Mouse (Mus musculus) gastrocnemius, postnatal 36 days (tissue): ENCODE data around the gene Cand2. TPM values are rescaled to one million over a fixed set of nuclear protein-coding genes. Genes with fewer than 3 reads are reported as not detected.
"Not testable (repeated sequence)": the region's sequence is repeated elsewhere in the genome, so short reads cannot be mapped to it uniquely, and the experiment has no call there.

Experiments
- DNase-seq, 2 experiments: peaks; one replicate each; pipeline ENCODE4 v3.0.0; 2022
- intact Hi-C: fragments of 180-260 bp; cut with DNase I; formaldehyde crosslinking; loops from one replicate; pipeline ENCODE4 v1.15.1; 2025
- total RNA-seq, 2 experiments: library from RNA; stranded (reverse); gene quantifications; 2 replicates each; pipeline ENCODE4 v1.2.3; 2021

Cand2 gene
- total RNA-seq, 2 experiments from 2014 or later, result 66.8 to 71.3 TPM

DNA sequence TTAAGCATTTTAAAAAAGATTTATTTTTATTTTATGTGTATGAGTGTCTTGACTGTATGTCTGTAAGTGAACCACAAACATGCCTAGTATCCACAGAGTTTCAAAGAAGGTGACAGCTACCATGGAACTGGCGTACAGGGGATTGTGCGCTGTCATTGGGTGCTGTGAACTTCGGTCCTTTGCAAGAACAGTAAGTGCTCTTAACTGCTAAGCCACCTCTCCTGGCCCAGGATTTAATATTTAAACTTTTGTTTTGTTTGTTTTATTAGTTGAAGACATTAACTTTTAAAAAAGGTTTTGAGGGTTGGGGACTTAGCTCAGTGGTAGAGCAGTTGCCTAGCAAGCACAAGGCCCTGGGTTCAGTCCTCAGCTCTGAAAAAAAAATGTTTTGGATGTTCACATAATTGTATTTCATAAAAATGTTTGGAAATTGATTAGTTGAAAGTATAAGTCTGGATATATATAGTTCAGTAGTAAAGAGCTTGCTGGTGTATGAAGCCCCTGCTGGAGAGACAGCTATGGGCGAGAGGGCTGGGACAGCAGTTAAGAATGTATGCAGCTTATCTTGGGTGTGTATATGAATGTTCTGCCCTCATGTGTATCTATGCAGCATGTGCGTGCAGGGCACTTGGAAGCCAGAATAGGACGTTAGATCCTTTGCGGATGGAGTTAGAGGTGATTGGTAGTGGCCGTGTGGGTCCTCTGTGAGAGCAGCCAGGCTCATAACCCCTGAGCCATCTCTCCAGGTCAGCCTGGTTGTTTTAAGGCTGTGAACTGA, 47.1 kb downstream of the Cand2 start:
- DNase-seq, result no peak
- intact Hi-C loops, result no loop called here

DNA sequence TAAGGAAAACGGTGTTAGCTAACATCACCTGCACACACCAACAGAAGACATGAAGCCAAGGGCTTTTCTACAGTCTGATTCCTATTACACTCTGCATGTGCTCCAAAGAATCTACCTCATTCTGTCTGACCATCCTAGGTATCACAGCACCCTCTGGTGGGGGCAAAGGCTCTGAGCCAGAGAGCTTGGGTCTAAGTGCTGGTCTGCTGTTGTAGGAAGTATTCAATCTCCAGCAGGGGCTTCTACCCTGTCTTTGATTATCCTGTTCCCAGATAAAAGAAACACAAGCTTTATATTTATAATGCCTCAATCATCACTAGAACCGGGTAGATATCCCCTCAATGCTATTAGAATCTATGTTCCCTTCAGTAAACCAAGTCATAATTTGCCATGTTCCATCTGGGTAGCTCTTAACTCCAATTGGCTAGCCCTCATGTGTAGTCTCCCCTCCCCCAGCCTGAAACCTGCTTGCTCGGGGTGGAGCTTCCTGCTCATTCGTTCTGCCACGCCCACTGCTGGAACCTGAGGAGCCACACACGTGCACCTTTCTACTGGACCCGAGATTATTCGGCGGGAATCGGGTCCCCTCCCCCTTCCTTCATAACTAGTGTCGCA, 49.6 kb downstream of the Cand2 start:
- DNase-seq, intact Hi-C loops: not testable (repeated sequence)

DNA sequence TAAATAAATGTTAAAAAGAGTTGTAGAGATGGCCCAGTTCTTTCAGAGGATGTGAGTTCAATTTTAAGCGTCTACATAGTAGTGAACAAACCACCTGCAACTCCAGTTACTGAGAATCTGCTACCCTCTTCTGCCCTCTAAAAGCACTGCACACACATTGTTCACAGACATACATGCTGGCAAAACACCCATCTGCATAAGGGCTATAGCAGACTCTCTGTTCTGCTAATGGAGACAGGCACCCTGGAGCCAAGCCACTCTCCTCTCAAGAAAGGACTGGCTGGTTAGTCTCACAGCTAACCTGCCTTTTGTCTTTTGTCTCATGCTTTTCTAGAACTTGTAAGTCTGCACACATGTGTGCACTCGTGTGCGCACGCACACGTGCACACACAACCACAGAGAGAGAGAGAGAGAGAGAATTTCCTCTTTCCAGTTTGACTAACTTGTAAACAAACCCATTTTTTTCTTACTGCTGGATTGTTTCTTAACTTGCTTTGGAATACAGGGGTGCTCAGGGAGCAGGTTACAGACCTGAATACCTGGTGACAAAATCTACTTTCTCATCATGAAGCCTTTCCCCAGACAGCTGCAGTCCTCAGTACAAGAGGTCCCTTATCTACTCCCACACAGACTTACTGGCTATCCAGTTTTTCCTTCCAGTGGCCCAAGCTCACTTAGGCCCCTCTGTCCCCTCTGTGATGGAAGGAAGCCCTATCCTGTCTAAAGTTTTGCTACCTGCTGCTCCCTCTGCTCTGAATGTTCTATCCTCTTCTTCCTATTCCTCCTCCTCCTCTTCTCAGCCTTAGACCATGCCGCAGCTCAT, 56.7 kb downstream of the Cand2 start:
- intact Hi-C loops, result no loop called here
- DNase-seq, result no peak

DNA sequence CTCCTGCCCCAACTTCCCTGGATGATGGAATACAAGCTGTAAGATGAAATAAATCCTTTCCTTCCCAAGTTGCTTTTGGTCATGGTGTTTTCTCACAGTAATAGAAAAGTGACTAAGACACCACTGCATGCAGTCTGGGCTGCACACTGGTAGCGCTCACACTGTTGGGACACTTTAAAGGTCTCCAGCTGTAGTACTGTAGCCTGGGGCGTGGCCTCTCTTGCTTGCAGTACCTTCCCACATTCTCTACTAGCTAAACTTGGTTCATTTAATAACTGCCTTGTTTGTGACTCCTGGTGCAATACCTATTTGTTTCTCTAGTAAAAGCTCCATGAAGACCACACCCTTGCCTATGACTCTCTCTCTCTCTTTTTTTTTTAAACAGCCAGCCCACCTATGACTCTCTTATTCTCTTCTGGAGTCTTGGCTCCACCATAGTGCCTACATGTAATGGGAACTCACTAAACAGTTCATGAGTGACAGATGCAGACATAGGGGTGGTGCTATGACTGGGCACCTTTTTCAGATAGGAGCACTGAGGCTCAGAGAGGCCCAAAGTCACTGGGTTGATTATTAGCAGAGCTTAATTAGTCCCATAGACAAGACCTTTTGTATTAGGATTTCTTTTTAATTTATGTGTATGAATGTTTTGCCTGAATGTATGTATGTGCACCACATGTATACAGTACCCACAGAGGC, 58.0 kb downstream of the Cand2 start:
- intact Hi-C loops, result no loop called here

DNA sequence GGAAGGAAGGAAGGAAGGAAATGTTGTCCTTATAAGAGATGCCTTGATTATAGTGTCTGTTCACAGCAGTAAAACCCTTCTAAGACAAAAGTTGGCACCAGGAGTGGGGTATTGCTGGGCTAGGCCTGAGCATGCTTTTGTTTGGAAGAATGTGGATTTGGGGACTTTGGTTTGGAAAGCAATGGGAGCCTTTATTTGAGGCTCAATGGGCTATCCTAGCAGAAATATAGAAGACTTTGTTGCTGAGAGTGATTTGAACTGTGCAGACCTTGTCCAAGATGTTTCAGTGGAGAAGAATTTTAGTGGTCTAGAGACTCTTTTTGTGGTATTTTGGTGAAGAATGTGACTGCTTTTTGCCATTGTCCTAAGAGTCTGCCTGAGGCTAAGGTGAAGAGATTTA, 59.5 kb downstream of the Cand2 start:
- intact Hi-C loops, result no loop called here
- DNase-seq, result no peak

More for the DNA sequence above, 58.0 kb downstream of the Cand2 start:
- no peak for DNase-seq

DNA sequence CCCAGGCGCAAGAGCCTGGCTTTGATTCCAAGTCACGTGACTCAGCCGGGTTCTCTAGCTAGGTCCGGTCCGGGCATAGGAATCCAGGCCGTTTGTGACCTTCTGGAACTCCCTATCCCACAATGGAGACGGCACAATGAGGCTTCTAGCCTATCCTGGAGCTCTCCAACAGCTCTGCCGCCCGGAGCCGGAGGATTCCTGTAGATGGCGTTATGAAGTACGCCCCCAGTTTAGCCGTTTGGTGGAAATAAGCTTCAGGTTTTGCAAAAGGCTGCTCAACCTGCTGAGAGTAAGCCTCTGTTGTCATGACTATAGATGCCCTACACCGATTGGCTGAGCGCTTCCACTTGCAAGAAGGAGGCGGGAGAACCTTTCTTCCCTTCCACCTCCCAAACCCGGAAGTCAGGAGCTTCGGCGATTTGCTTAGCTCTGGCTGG, 63.8 kb downstream of the Cand2 start, which contains the start of gene Efcab12:
Efcab12 (minus strand) TSS at position 252 of the 437 bp plus-strand sequence.
- intact Hi-C loops, result no loop called here
- DNase-seq, result peak in 1 of 2 experiments; percentile 39

DNA sequence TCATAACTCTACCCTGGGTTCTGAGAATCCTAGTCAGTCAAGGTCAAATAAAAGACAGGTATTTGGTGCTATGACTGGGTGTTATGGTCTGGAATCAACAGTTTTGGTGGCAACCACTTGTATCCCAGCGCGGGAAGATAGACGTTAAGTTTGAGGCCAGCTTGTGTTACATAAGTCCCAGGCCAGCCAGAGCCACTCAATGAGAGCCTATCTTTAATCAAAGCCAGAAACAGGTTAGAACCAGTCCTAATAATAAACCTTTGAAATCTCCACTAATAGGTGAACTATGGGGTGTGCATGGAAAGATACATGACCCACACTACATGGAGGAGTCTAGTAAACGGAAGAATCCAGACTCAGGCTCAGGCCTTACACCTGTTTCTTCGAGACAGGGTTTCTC, 64.4 kb downstream of the Cand2 start:
- no peak for DNase-seq
- intact Hi-C loops, result no loop called here

DNA sequence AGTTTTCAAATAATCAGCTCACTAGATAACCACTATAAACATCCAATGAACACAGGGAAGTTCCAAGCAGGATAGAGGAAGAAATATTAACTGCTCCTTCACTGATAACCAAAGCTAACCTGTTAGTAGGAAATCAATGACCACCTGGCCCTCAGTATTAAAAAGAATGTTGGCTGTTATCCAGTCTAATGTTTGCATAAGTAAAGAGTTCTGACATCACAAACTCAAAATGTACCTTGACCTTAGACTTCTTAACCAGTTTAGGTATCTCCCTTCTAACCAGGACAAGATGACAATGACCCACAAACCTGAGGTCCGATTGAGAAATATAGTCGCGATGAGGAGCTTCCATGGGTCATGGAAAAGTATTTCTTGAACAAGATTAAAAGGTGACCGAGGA, 70.7 kb downstream of the Cand2 start:
- no peak for DNase-seq
- intact Hi-C loops, result loop anchor here (5.0 to 10.0 kb wide), 2 partner anchors 162 to 280 kb away; no protein-coding TSS in a partner anchor

DNA sequence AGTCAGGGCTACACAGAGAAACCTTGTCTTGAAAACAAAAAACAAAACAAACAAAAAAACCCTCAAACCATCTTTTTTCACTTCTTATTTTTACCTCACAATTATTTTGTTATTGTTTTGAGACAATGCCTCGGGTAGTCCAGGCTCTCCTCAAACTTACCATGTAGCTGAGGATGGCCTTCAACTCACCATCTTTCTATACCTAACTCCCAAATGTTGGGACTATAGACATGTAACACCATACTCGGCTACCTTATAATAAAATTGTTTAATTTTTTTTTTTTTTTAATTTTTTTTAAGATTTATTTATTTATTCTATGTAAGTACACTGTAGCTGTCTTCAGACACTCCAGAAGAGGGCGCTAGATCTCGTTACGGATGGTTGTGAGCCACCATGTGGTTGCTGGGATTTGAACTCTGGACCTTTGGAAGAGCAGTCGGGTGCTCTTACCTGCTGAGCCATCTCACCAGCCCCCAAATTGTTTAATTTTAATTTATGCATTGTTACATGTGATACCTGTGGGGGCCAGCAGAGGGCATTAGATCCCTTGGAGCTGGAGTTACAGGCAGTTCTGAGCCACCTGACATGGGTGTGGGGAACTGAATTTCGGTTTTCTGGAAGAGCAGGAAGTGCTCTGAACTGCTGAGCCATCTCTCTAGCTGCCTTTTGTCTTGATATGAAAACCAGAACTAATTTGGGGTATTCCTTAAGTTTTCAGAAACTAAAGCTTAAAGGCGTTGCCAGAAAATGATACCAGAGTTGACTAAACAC, 72.5 kb downstream of the Cand2 start:
- intact Hi-C loops, result loop anchor here (5.0 to 10.0 kb wide), 2 partner anchors 160 to 278 kb away; no protein-coding TSS in a partner anchor
- peak; percentile 33 to 35 for DNase-seq

DNA sequence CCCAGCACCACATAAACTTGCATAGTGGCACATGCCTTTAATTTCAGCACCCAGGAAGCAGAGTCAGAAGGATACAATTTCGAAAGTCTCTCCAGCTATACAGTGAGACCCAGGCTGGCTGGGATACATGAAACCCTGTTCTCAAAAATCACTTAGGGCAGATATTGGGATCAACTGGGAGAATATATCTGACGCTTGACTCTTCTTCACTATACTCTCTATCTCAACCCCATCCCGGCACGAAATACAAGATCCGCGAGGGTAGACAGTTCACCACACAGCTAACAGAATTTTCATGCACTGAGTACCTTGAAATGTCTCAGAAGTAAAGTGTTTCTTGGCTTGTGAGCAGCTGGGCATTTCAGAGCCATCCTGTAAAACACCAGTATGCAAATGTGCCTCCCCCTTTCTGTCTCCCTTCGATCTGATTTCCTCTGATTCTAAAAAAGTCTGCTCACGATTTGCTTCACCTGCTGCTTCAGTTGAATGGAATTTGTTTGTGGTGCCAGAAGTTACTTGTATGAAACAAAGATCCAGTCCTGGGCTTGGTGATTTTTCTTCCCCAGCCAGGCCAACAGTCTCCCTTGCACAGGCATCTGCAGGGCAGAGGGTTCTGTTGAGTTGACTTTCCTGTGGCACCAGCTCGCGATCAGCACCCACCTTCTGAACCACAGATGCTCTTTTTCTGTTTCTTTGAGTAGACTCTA, 74.4 kb downstream of the Cand2 start:
- DNase-seq, result no peak
- intact Hi-C loops, result loop anchor here (5.0 to 10.0 kb wide), 2 partner anchors 159 to 276 kb away; no protein-coding TSS in a partner anchor

DNA sequence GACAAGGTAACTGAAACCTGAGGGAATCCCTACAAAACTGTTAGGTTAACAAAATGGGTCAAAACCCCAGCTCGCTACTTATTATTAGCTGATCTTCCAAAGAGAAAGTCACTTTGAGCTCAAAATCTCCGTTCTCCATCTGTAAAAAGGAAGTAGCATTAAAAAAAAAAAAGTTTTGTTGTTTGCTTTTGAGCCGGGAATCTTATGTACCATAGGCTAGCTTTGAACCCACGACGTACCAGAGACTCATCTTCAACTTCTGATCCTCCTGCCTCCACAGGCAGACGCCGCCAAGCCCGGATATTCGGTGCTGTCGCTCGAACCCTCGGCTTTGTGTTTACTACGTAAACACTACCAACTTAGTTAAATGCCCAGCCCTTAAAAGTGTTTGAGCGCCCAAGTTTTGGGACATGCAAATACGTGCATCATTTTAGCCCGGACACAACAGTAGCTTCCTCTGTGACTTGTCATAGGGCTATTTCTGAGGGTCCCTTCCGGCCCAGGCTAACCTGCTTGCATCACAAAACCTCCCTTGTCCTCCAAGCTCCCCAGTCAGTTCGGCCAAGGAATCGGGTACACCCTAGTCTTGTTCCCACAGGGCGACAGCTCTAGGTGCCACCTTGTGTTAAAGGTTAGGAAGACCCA, 78.2 kb downstream of the Cand2 start:
- no peak for DNase-seq
- intact Hi-C loops, result loop anchor here (5.0 kb wide), 1 partner anchor 45 kb away; no protein-coding TSS in a partner anchor

DNA sequence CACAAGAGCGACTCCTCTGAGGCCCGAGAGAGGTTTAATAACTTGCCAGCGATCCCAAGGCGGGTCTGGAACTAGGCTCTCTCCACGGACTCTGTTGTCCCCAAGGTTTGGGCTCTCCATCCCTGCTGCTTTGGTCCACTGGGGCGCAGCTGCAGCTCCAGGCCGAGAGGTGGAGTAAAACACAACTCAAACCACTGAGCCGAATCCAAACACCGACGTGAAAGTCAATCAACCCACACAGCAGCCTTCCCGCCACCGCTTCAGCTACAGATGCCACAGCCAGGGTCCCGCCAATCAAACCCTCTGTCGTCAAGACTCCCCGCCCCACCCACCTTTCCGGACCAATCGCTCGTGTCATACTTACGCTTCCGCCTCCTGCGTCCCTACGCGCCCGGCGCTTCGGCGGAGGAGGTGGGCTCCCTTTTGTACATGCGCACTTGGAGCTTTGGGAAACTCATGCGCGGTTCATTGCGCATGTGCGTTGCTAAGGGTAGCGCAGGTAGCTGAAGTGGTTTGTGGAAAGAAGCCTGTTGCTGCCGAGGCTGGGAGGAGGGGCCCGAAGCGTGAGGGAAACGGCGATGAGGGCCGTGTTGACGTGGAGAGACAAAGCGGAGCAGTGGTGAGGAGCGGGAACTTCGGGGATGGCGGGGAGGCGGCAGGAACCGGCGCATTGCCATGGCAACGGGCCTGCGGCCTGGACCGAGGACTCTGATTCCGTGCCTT, 78.9 kb downstream of the Cand2 start, which contains the start of the genes Mbd4 and Ift122:
Mbd4 (minus strand) TSS at position 281 of the 723 bp plus-strand sequence.
Ift122 (plus strand) TSS at position 380 of the 723 bp plus-strand sequence.
- intact Hi-C loops, result loop anchor here (5.0 kb wide), 1 partner anchor 44 kb away; no protein-coding TSS in a partner anchor
- DNase-seq, result peak; percentile 93 to 97

DNA sequence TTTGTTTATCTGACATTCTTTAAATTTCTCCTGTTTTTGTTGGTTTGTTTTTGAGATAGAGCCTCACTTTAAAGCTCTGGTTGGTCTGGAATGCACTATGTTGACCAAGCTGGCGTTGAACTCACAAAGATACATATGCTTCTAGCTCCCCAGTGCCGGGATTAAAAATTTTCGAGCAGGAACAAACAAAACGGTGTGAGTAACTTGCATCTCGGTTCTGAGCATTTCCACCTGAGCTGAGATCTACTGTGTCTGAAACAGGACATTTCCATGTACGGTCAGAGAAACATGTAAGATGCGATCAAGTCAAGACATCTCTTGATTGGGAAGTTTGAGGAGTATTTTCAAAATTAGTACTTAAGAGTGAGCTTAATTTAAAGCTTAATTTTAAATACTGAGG, 79.6 kb downstream of the Cand2 start:
- no peak for DNase-seq
- intact Hi-C loops, result loop anchor here (5.0 kb wide), 1 partner anchor 43 kb away; no protein-coding TSS in a partner anchor

DNA sequence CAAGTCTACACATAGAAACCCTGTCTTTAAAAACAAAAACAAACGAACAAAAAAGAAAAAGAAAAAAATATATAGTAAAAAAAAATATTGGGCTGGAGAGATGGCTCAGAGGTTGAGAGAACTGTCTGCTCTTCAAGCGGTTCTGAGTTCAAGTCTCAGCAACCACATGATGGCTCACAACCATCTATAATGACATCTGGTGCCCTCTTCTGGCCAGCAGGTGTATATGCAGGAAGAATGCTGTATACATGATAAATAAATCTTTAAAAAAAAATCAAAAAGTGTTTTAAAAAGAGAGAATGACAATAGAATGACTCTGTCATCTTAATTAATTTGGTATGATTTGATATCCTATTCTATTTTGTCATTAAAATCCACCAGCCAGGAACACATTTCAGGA, 80.1 kb downstream of the Cand2 start:
- no peak for DNase-seq
- intact Hi-C loops, result loop anchor here (5.0 kb wide), 1 partner anchor 43 kb away; no protein-coding TSS in a partner anchor
